Mouse (Mus musculus): Measurements from ENCODE around the gene Cpne5. TPM values are rescaled to one million over a fixed set of nuclear protein-coding genes. Genes with fewer than 3 reads are reported as not detected.

The Cpne5 gene
- total and polyA plus RNA-seq, 2 experiments: not detected

DNA sequence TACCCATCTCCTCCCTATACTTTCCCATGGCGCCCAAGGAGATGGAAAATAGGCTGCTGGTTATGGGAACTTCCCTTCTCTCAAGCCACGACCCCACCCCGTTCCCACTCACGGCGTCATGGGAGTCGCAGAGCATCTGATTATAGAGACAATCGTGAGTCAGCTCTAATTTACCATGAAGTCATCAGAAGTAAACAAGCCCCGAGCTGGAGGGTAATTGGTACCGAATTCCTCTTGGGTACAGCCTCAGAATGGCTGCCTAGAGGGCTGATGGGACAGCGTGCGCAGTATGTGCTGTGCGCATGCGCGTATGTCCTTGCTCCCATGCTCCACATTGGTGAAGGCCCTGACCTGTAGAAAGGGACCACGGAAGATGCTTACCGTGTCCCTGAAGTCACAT is 81.6 kb downstream of the Cpne5 start:
- WGBS: 88% methylated on average over 16 of the region's 16 CpGs
- H3K4me3 ChIP-seq (ENCODE audit: insufficient read depth, low read depth, low read length): no peak overlapping the region
- TF ChIP-seq CTCF (IDR thresholded peaks at IDR 0.05; ENCODE audit: low read depth, low read length) (no peak), POLR2A (IDR thresholded peaks at IDR 0.05; ENCODE audit: extremely low read depth, insufficient read depth, low read length) (no peak)

GRCm38 (mm10) chr17:29155355-29156135 is 82.4 kb downstream of the Cpne5 start:
- Histone ChIP-seq H3K79me2 (ENCODE audit: control insufficient read depth, insufficient read depth, low read length) (no peaks in the 10 kb centered on the region), H3K27ac (replicated peaks; ENCODE audit: insufficient read depth, low read depth, low read length) (no peak overlapping the region), H3K9ac (ENCODE audit: low read depth, low read length) (no peak overlapping the region), H3K4me3 (ENCODE audit: insufficient read depth, low read depth, low read length) (no peak overlapping the region), H3K27me3 (ENCODE audit: control insufficient read depth, insufficient read depth, low read length) (no peaks in the 10 kb centered on the region), H3K4me1 (ENCODE audit: control insufficient read depth, insufficient read depth, low read length) (peaks cover 7% of the 10 kb centered on the region), H3K36me3 (ENCODE audit: control insufficient read depth, insufficient read depth, low read length) (no peaks in the 10 kb centered on the region)
- TF ChIP-seq POLR2A (IDR thresholded peaks at IDR 0.05; ENCODE audit: extremely low read depth, insufficient read depth, low read length): no peak
- TF ChIP-seq CTCF (IDR thresholded peaks at IDR 0.05; ENCODE audit: low read depth, low read length): no peak
- WGBS: 95% methylated on average over 12 of the region's 12 CpGs
- DNase-seq (ENCODE audit: extremely low read depth, low read depth, low spot score): no peak

More for the DNA sequence above, 81.6 kb downstream of the Cpne5 start:
- DNase-seq (ENCODE audit: extremely low read depth, low read depth, low spot score): no peak
- no peak overlapping the region for H3K9ac ChIP-seq (ENCODE audit: low read depth, low read length)
- H3K36me3 ChIP-seq (ENCODE audit: control insufficient read depth, insufficient read depth, low read length): no peaks in the 10 kb centered on the region
- H3K4me1 ChIP-seq (ENCODE audit: control insufficient read depth, insufficient read depth, low read length): peaks cover 7% of the 10 kb centered on the region
- no peaks in the 10 kb centered on the region for H3K79me2 ChIP-seq (ENCODE audit: control insufficient read depth, insufficient read depth, low read length)
- no peaks in the 10 kb centered on the region for H3K27me3 ChIP-seq (ENCODE audit: control insufficient read depth, insufficient read depth, low read length)
- H3K27ac ChIP-seq (replicated peaks; ENCODE audit: insufficient read depth, low read depth, low read length): no peak overlapping the region

DNA sequence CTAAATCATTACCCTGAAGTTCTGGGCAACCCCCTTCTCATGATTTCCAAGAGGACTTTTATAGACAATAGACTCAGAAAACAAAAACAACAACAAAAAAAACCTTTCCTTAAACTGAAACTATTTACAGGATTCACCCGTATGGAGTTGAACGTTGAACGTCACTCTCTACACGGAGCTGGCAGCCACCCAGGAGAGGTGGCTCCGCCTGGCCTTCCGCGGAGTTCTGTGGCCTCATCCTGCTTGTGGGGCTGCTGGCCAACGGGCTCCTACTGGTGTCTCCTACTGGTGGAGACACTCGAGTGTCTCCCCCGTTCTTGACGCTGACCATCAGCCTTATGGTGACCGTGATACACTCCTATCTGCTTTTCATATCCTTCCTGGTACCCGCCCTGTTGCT is 83.7 kb downstream of the Cpne5 start:
- H3K4me3 ChIP-seq (ENCODE audit: insufficient read depth, low read depth, low read length): no peak overlapping the region
- no peaks in the 10 kb centered on the region for H3K36me3 ChIP-seq (ENCODE audit: control insufficient read depth, insufficient read depth, low read length)
- WGBS: 35% methylated on average over 13 of the region's 13 CpGs
- no peak overlapping the region for H3K27ac ChIP-seq (replicated peaks; ENCODE audit: insufficient read depth, low read depth, low read length)
- no peaks in the 10 kb centered on the region for H3K27me3 ChIP-seq (ENCODE audit: control insufficient read depth, insufficient read depth, low read length)
- H3K79me2 ChIP-seq (ENCODE audit: control insufficient read depth, insufficient read depth, low read length): no peaks in the 10 kb centered on the region
- H3K9ac ChIP-seq (ENCODE audit: low read depth, low read length): no peak overlapping the region
- TF ChIP-seq POLR2A (IDR thresholded peaks at IDR 0.05; ENCODE audit: extremely low read depth, insufficient read depth, low read length): no peak
- TF ChIP-seq CTCF (IDR thresholded peaks at IDR 0.05; ENCODE audit: low read depth, low read length): no peak
- H3K4me1 ChIP-seq (ENCODE audit: control insufficient read depth, insufficient read depth, low read length): peaks cover 7% of the 10 kb centered on the region
- peak; percentile 56 for DNase-seq (ENCODE audit: extremely low read depth, low read depth, low spot score)

GRCm38 (mm10) chr17:29152547-29152946 is 85.4 kb downstream of the Cpne5 start:
- 84% methylated on average over 5 of the region's 5 CpGs for WGBS
- Histone ChIP-seq H3K4me1 (ENCODE audit: control insufficient read depth, insufficient read depth, low read length) (peaks cover 7% of the 10 kb centered on the region), H3K27ac (replicated peaks; ENCODE audit: insufficient read depth, low read depth, low read length) (no peak overlapping the region), H3K4me3 (ENCODE audit: insufficient read depth, low read depth, low read length) (no peak overlapping the region), H3K9ac (ENCODE audit: low read depth, low read length) (no peak overlapping the region), H3K27me3 (ENCODE audit: control insufficient read depth, insufficient read depth, low read length) (no peaks in the 10 kb centered on the region), H3K36me3 (ENCODE audit: control insufficient read depth, insufficient read depth, low read length) (no peaks in the 10 kb centered on the region), H3K79me2 (ENCODE audit: control insufficient read depth, insufficient read depth, low read length) (no peaks in the 10 kb centered on the region)
- TF ChIP-seq CTCF (IDR thresholded peaks at IDR 0.05; ENCODE audit: low read depth, low read length): no peak
- DNase-seq (ENCODE audit: extremely low read depth, low read depth, low spot score): no peak

GRCm38 (mm10) chr17:29149766-29150165 is 88.2 kb downstream of the Cpne5 start:
- H3K4me1 ChIP-seq (ENCODE audit: control insufficient read depth, insufficient read depth, low read length): no peaks in the 10 kb centered on the region
- DNase-seq (ENCODE audit: extremely low read depth, low read depth, low spot score): no peak
- H3K27ac ChIP-seq (replicated peaks; ENCODE audit: insufficient read depth, low read depth, low read length): no peak overlapping the region
- 86% methylated on average over 7 of the region's 7 CpGs for WGBS
- H3K27me3 ChIP-seq (ENCODE audit: control insufficient read depth, insufficient read depth, low read length): no peaks in the 10 kb centered on the region
- H3K79me2 ChIP-seq (ENCODE audit: control insufficient read depth, insufficient read depth, low read length): no peaks in the 10 kb centered on the region
- TF ChIP-seq POLR2A (IDR thresholded peaks at IDR 0.05; ENCODE audit: extremely low read depth, insufficient read depth, low read length): no peak
- no peak overlapping the region for H3K9ac ChIP-seq (ENCODE audit: low read depth, low read length)
- no peak overlapping the region for H3K4me3 ChIP-seq (ENCODE audit: insufficient read depth, low read depth, low read length)
- no peaks in the 10 kb centered on the region for H3K36me3 ChIP-seq (ENCODE audit: control insufficient read depth, insufficient read depth, low read length)

DNA sequence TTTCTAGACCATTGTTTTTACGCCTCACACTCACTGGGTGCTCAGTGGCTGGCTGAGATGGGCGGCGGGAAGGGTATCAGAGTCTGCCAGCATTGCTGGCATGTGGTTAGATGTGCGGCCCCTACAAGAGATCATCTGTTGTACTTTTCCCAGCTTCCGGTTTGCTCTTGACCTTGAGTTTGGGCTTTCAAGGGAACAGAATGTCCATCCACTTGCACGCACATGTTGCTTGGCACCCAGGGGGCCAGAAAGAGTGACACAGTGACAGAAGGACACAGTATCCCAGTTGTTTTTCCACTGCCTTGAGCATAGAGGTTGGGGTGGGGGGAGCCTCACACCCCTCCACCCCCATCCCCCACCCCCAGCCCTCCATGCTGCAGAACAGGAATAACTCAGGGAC is 90.2 kb downstream of the Cpne5 start:
- Histone ChIP-seq H3K36me3 (ENCODE audit: control insufficient read depth, insufficient read depth, low read length) (no peaks in the 10 kb centered on the region), H3K27ac (replicated peaks; ENCODE audit: insufficient read depth, low read depth, low read length) (no peak overlapping the region), H3K27me3 (ENCODE audit: control insufficient read depth, insufficient read depth, low read length) (no peaks in the 10 kb centered on the region), H3K9ac (ENCODE audit: low read depth, low read length) (no peak overlapping the region), H3K4me1 (ENCODE audit: control insufficient read depth, insufficient read depth, low read length) (no peaks in the 10 kb centered on the region), H3K4me3 (ENCODE audit: insufficient read depth, low read depth, low read length) (no peak overlapping the region), H3K79me2 (ENCODE audit: control insufficient read depth, insufficient read depth, low read length) (no peaks in the 10 kb centered on the region)
- 92% methylated on average over 6 of the region's 6 CpGs for WGBS
- no peak for DNase-seq (ENCODE audit: extremely low read depth, low read depth, low spot score)
- TF ChIP-seq CTCF (IDR thresholded peaks at IDR 0.05; ENCODE audit: low read depth, low read length) (no peak), POLR2A (IDR thresholded peaks at IDR 0.05; ENCODE audit: extremely low read depth, insufficient read depth, low read length) (no peak)

Data from liver, adult 2 months (tissue).